Mouse (Mus musculus) common myeloid progenitor, adult 5-6 weeks (primary cell): Measurements from ENCODE around the gene Slc25a4. TPM values are rescaled to one million over a fixed set of nuclear protein-coding genes. Genes with fewer than 3 reads are reported as not detected.
"Not testable (repeated sequence)": the region's sequence is repeated elsewhere in the genome, so short reads cannot be mapped to it uniquely, and the experiment has no call there.

Experiments used
- ATAC-seq: replicated peaks from 2 replicates; pipeline ENCODE4 v1.8.0; 2016; ENCODE audit warnings: low read depth, mild to moderate bottlenecking, moderate TSS enrichment, inconsistent platforms; ENCODE audit not compliant: poor library complexity, severe bottlenecking
- total RNA-seq: library from RNA; stranded (forward); fragments of 200-1000, 187-1606 nt; gene quantifications from 2 replicates; pipeline ENCODE4 v1.2.3, GENCODE M21; 2017

The Slc25a4 gene
- 159 and 178 TPM in 2 replicates for total RNA-seq

GRCm38 (mm10) chr8:46210404-46211315 is at the start of gene Slc25a4:
Gene Slc25a4 (minus strand): TSS chr8:46211284.
- peak; percentile 98 for ATAC-seq

- ATAC-seq, result no peak
Observed at GRCm38 (mm10) chr8:46257921-46258682, 47.0 kb upstream of the Slc25a4 start.

- no peak for ATAC-seq
Observed at GRCm38 (mm10) chr8:46252456-46252855, 41.4 kb upstream of the Slc25a4 start.

- no peak for ATAC-seq
Observed at GRCm38 (mm10) chr8:46251561-46251960, 40.5 kb upstream of the Slc25a4 start.

- ATAC-seq, result no peak
Observed at GRCm38 (mm10) chr8:46246346-46246745, 35.3 kb upstream of the Slc25a4 start.

- no peak for ATAC-seq
Observed at GRCm38 (mm10) chr8:46242946-46243345, 31.9 kb upstream of the Slc25a4 start.

- ATAC-seq, result peak; percentile 96
Observed at GRCm38 (mm10) chr8:46241568-46242374, 30.7 kb upstream of the Slc25a4 start.

GRCm38 (mm10) chr8:46236441-46237223 is 25.5 kb upstream of the Slc25a4 start:
- ATAC-seq, result peak; percentile 65; the same call in 1 of the 2 replicates

GRCm38 (mm10) chr8:46234736-46235135 is 23.7 kb upstream of the Slc25a4 start:
- ATAC-seq, result no peak

GRCm38 (mm10) chr8:46232798-46233197 is 21.7 kb upstream of the Slc25a4 start:
- no peak for ATAC-seq

- not testable (repeated sequence) for ATAC-seq
Observed at GRCm38 (mm10) chr8:46231968-46232367, 20.9 kb upstream of the Slc25a4 start.

- no peak for ATAC-seq
Observed at GRCm38 (mm10) chr8:46226622-46227021, 15.5 kb upstream of the Slc25a4 start.

GRCm38 (mm10) chr8:46225501-46225900 is 14.4 kb upstream of the Slc25a4 start:
- no peak for ATAC-seq

GRCm38 (mm10) chr8:46220566-46220965 is 9.5 kb upstream of the Slc25a4 start:
- no peak for ATAC-seq

- peak; percentile 90 for ATAC-seq
Observed at GRCm38 (mm10) chr8:46216838-46217237, 5.8 kb upstream of the Slc25a4 start.

GRCm38 (mm10) chr8:46213971-46214480 is 2.9 kb upstream of the Slc25a4 start:
- ATAC-seq, result no peak

- no peak for ATAC-seq
Observed at GRCm38 (mm10) chr8:46212194-46212593, 1.1 kb upstream of the Slc25a4 start.

- ATAC-seq, result no peak
Observed at GRCm38 (mm10) chr8:46211611-46212071, 557 bp upstream of the Slc25a4 start.

GRCm38 (mm10) chr8:46209057-46209456 is 2.0 kb downstream of the Slc25a4 start:
- ATAC-seq, result no peak
